Mouse (Mus musculus) liver, postnatal 0 days (tissue): ENCODE results near the gene Hibadh.

ENCODE experiments used
- CTCF ChIP-seq: sonication (generic); IDR thresholded peaks from 2 replicates; pipeline ENCODE4 v1.5.1; 2016; ENCODE audit warnings: antibody characterized with exemption, low read depth
- EP300 ChIP-seq: IDR thresholded peaks from 2 replicates; pipeline ENCODE4 v1.6.1; 2016; ENCODE audit warnings: antibody characterized with exemption, low read depth, mild to moderate bottlenecking

DNA sequence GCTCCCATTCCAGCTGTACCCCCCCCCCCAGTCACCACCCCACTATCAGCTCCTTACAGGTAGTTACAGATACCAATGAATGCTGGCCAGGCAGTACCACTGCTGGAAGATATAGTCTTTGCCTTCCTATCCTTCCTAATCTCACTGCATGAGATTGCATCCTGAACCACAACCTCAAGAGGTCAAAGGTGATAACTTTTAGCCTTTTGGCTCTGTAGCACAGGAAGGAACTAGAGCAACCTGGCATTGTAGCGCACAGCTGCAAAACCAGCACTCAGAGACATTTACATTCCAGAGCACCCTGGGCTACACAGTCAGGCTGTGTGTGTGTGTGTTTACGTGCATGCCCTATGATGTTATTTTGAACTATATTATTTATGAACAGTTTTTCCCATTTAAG, 137.2 kb downstream of the Hibadh start:
- TF ChIP-seq CTCF (no peak), EP300 (no peak)
